Mouse (Mus musculus) gastrocnemius, adult 2 months (tissue): ENCODE results near the gene Zrsr2. TPM values are rescaled to one million over a fixed set of nuclear protein-coding genes. Genes with fewer than 3 reads are reported as not detected.

Experiments
- DNase-seq: peaks from one replicate; pipeline ENCODE4 v3.0.0; 2022
- H3K27ac ChIP-seq: fragments of 200-600 bp; 2 replicates; pipeline ENCODE4 v1.8.1; 2022; ENCODE audit warnings: mild to moderate bottlenecking
- H3K4me3 ChIP-seq: fragments of 200-600 bp; 2 replicates; pipeline ENCODE4 v1.8.1; 2022; ENCODE audit warnings: mild to moderate bottlenecking, moderate library complexity
- CTCF ChIP-seq: fragments of 200-600 bp; IDR thresholded peaks from 2 replicates; pipeline ENCODE4 v1.8.1; 2022; ENCODE audit warnings: antibody characterized with exemption, mild to moderate bottlenecking, moderate library complexity
- intact Hi-C: fragments of 180-260 bp; cut with DNase I; formaldehyde crosslinking; loops from one replicate; pipeline ENCODE4 v1.15.1; 2025
- total RNA-seq, 2 experiments: library from RNA; stranded (reverse); gene quantifications; 2 replicates each; pipeline ENCODE4 v1.2.3; 2021

Gene Zrsr2
- total RNA-seq, 2 experiments from 2014 or later = 12.8 to 18.0 TPM

DNA sequence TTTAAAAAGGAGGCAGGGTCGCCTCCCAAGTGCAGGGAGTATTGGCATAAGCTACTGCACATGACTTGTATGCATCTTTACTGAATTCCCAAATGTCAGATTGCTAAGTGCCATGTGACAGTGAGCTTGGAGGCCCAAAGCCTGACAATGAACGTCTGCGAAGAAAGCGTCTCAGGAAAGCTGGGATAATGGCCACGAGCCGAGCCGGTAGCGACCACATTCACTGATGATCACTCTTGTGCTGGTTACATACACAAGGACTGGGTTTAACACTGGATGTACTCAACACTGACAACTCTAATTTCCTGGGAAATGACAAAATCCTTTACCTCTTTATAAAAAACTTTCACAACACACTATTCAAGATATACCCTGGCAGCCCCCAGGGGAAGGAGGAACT, 23.7 kb downstream of the Zrsr2 start:
- Histone ChIP-seq H3K4me3 (no peak overlapping the region), H3K27ac (no peak overlapping the region)
- DNase-seq = no peak
- intact Hi-C loops = no loop called here
- no peak for TF ChIP-seq CTCF

DNA sequence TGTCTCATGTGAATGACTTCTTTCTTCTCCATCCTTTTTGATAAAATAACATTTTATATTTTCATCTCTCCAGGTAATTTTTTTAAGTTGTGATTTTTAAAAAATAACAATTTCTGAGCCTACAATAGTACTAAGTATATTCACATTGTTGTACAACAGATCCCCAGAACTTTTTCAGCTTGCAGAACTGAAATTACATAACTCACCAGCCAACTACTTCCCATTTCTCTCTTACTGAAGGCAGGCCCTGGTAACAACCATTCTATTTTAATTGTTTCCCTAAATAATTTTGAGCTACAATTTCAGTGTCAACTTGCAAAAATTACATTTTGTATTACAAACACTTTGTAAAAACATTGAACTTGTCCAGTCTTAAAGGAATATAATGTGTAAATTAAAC, 28.9 kb downstream of the Zrsr2 start:
- H3K27ac ChIP-seq = no peak overlapping the region
- DNase-seq = no peak
- no peak overlapping the region for H3K4me3 ChIP-seq
- intact Hi-C loops = no loop called here
- no peak for TF ChIP-seq CTCF

DNA sequence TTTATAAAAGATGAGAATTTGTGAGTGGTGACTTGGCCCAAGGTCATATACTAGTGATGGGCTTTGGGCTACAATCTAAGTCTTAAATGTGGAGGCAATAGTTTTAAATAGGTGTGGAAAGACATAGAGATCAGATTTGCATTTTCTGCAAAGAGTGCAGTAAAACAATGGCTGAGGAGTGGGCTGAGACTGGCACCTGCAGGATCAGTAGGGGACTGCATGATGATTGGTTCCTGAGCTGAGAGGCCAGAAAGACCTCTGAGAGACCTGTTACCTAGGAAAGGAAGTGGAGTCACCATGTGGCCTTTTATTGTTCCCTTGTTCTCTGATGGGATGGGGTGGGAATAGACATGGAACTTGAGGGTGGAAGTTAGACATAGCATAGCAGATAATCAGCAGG, 45.7 kb downstream of the Zrsr2 start:
- no peak for DNase-seq
- Histone ChIP-seq H3K4me3 (no peak overlapping the region), H3K27ac (no peak overlapping the region)
- TF ChIP-seq CTCF = peak; percentile 34
- intact Hi-C loops = no loop called here

DNA sequence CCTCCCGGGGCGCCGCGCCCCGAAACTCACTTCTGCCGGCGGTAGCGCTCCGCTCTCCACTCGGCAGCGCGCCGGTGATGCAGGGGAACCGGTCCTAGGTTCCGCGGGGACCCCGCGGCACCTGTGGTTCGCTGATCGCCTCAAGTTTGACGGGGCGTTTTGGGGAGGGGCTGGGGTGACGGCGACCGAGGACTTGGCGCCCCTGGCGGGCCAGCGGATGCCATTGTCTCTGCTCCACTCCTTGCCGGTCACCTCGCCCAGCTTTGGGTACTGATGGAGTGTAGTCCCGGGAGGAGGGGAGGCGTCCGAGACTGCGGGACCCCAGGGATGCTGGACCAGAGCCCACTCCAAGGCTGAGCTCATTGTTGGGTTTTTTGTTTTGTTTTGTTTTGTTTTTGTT, 49.1 kb downstream of the Zrsr2 start:
- TF ChIP-seq CTCF = peak; percentile 18
- Histone ChIP-seq H3K4me3 (peak overlapping the region; percentile 87), H3K27ac (peak overlapping the region; percentile 88)
- no peak for DNase-seq
- intact Hi-C loops = loop anchor here (2.0 kb wide), 1 partner anchor 49 kb away; the partner anchor contains the start of gene Zrsr2

DNA sequence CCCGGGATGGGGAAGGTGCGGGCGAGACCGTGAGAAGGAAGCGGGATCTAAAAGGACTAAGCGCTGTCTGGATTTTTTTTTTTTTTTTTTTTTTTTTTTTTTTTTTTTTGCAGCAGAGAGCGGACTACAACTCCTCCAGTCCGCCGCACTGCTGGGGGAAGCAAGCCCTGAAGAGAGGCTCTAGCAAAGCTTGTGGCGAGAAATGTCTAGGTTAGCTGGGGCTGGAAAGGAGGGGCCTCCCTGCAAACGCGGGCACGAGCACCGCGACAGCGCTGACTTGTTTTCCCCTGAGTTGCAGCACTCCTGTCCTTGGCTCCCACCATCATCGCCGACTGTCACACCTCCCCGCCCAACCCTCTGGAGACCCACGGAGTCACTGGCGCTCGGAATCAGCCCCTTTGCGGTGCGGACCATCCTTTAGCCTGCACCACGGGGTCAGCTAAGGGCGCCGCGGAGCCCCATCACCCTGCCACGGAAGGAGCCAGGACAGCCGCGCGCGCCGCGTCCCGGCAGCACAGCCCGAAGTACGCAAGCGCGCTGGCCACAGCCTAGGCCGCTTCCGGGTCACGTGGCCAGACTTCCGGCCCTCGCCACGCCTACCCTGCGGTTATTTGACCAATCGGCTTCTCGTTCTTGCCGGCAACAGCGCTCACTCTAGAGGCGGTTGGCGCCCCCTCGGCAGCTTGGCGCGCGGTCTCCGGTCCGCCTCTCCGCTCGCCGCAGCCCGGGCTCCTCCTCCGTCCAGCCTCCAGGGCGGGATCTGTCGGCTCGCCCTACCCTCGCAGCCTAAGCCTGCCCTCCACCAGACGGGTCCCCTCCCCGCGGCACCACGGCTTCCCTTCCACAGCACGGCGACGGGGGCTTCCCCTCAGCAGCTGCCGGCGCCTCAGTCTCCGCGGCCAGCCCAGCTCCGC, 49.9 kb downstream of the Zrsr2 start, which contains the start of gene Ap1s2:
Gene Ap1s2 (plus strand): TSS at position 681 of the 914 bp plus-strand sequence.
- DNase-seq = peak; percentile 97
- H3K4me3 ChIP-seq = peak within 1 kb of the TSS; percentile 87
- intact Hi-C loops = loop anchor here (2.0 kb wide), 1 partner anchor 50 kb away; the partner anchor contains the start of gene Zrsr2
- H3K27ac ChIP-seq = peak within 1 kb of the TSS; percentile 93
- TF ChIP-seq CTCF = peak; percentile 21; the same call in 1 of the 2 replicates

DNA sequence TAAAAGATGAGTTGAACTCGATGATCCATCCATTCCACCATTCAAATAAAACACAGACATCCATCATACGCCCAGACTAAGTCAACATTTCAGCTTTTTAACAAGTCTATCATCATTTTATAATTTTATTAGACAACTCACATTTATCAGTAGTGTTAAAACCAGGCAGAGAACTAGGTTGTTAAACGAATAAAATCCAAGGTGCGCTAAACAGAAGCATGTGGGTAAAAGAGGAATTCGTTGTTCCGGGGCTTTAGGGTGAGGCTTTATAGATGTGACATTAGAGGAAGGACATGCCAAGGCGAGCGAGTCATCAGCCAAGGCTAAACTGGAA, 50.5 kb downstream of the Zrsr2 start:
- no peak for DNase-seq
- Histone ChIP-seq H3K4me3 (peak overlapping the region; percentile 87), H3K27ac (peak overlapping the region; percentile 93)
- intact Hi-C loops = loop anchor here (2.0 kb wide), 1 partner anchor 51 kb away; the partner anchor contains the start of gene Zrsr2
- TF ChIP-seq CTCF = no peak

DNA sequence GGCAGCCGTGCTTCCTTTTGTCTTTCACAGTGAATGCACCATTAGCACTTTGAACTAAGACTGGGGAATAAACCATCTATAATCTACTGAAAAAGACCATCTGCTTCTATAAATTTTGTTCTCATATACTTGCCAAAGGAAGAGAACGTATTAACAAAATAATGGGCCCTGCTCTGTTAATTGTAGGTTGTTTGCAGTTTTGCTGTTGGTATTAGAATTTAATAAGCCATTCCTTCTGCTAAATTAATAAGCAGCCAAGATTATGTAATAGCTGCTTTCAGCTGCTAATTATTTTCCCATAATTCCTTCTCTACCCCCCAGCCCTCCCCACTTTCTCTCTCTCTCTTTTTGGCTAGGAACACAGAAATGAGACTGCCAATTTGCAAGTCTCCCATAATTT, 51.6 kb downstream of the Zrsr2 start:
- TF ChIP-seq CTCF = no peak
- H3K27ac ChIP-seq = no peak overlapping the region
- H3K4me3 ChIP-seq = no peak overlapping the region
- DNase-seq = no peak
- intact Hi-C loops = no loop called here

DNA sequence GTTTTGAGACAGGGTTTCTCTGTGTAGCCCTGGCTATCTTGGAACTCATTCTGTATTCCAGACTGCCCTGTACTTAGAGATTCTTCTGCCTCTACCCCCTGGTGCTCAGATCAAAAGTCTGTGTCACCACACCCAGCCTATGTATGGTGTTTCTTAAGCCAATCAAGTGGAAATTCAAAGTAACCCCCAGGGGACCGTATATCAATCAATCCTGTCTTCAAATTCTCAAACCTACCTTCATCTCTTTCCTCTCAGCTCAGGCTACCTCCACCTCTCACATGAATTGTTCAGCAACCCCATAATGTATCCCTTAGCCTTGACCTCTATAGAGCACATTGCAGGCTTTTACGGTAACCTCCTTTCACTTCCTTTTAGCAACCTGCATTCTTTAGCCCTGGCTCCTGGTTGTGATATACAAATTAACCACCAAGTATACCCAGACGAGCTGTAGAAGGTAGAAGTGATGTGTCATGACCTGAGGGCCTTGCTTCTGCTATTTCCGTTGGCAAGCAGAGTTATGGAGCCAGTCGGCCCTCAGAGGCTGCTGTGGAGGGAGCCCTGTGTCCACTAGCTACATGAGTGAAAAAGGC, 58.9 kb downstream of the Zrsr2 start:
- TF ChIP-seq CTCF = no peak
- intact Hi-C loops = loop anchor here (10.0 kb wide), 1 partner anchor 75 kb away; no protein-coding TSS in a partner anchor
- no peak for DNase-seq

DNA sequence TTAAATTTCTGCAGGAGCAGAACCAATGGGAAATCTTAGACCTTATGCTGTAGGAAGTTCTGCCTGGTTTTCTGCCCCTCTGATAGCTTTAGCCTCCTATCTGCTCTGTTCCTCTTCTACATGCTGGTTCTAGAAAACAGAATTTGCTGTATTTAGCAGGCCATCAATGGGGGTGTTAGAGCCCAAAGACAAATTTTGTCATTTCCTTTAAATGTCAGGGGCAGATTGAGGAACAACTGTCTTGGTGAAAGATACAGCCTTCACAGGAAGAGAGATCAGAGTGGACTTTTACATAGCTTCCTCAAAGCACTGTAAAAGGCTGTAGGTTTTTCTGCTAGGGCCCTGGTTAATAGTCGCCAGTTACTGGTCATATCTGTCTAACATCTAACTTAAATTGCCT, 61.1 kb downstream of the Zrsr2 start:
- TF ChIP-seq CTCF = no peak
- no peak overlapping the region for H3K27ac ChIP-seq
- DNase-seq = no peak
- intact Hi-C loops = loop anchor here (10.0 kb wide), 1 partner anchor 73 kb away; no protein-coding TSS in a partner anchor
- H3K4me3 ChIP-seq = no peak overlapping the region

More for the DNA sequence above, 58.9 kb downstream of the Zrsr2 start:
- no peak overlapping the region for H3K4me3 ChIP-seq
- H3K27ac ChIP-seq = no peak overlapping the region

DNA sequence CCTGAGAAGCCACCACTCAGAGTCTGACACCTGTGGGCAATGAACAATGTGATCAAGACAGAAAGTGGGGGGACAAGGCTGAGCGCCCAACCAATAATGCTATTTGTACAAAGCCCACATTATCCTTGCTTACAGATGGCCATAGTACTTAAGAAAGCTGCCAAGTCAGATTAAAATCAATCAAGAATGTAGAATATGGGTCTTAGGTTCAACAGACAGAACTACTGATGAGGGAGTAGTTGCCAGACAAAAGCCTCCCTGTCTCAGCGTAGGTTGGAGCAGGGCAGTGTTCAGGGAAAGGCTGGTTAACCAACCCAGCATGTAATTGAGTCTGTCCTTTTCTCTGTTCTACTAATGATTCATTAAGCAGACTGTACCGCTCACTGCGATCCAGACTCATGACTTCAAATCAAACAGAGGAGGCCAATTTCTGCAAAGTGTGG, 72.9 kb downstream of the Zrsr2 start:
- no peak overlapping the region for H3K27ac ChIP-seq
- DNase-seq = no peak
- no peak for TF ChIP-seq CTCF
- intact Hi-C loops = no loop called here
- H3K4me3 ChIP-seq = no peak overlapping the region

Other genes with a start within 250 kb of the Zrsr2 start
- gene Rnf138rt1, start 197.3 kb downstream of the Zrsr2 start, total RNA-seq = not detected
- gene Ap1s2, start 49.6 kb downstream of the Zrsr2 start, total RNA-seq = 10 to 100 TPM; 25.9 to 32.3 TPM
- 1 to 10 TPM in 1 of 2 experiments, under 1 TPM in 1; 0.46 to 1.2 TPM for gene Car5b, start 69.3 kb upstream of the Zrsr2 start, total RNA-seq
- gene Siah1b, start 117.8 kb upstream of the Zrsr2 start, total RNA-seq = 1 to 10 TPM; 3.2 to 3.3 TPM
- gene Cltrn, start 130.2 kb upstream of the Zrsr2 start, total RNA-seq = not detected
- gene Ace2, start 180.7 kb upstream of the Zrsr2 start, total RNA-seq = under 1 TPM; 0.54 to 0.59 TPM